Mouse (Mus musculus): ENCODE data around the gene Fam241b.

DNA sequence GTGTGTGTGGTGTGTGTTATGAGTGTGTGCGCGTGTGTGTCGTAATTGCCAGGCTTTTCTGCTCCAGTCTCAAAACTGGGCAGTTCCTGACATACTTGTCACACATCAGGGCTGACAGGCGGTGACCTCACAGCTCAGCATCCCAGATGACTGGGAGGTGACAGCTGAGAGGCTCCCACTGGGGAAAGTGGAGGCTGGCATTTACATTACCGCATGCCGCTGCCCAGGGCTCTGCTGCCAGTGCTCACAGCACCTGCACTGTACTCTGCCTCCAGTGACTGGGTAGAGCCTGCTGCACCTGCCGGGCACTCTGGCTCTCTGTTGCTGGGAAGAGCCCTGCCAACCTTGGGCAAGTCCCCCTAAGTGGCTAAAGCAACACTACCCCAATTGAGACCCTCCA is 47.1 kb upstream of the Fam241b start:
- TF ChIP-seq ZC3H11A (IDR thresholded peaks at IDR 0.05; ENCODE audit: borderline replicate concordance, low read depth, low read length) (no peak), HCFC1 (IDR thresholded peaks at IDR 0.05; ENCODE audit: borderline replicate concordance, insufficient read depth, low read length) (no peak), CHD2 (IDR thresholded peaks at IDR 0.05; ENCODE audit: low read depth, low read length) (no peak), ZNF384 (IDR thresholded peaks at IDR 0.05; ENCODE audit: low read depth, low read length) (no peak)

All from ES-E14 (cell line).